8 mouse cellular contexts compared by ENCODE assay signal in the genomic region with DNA sequence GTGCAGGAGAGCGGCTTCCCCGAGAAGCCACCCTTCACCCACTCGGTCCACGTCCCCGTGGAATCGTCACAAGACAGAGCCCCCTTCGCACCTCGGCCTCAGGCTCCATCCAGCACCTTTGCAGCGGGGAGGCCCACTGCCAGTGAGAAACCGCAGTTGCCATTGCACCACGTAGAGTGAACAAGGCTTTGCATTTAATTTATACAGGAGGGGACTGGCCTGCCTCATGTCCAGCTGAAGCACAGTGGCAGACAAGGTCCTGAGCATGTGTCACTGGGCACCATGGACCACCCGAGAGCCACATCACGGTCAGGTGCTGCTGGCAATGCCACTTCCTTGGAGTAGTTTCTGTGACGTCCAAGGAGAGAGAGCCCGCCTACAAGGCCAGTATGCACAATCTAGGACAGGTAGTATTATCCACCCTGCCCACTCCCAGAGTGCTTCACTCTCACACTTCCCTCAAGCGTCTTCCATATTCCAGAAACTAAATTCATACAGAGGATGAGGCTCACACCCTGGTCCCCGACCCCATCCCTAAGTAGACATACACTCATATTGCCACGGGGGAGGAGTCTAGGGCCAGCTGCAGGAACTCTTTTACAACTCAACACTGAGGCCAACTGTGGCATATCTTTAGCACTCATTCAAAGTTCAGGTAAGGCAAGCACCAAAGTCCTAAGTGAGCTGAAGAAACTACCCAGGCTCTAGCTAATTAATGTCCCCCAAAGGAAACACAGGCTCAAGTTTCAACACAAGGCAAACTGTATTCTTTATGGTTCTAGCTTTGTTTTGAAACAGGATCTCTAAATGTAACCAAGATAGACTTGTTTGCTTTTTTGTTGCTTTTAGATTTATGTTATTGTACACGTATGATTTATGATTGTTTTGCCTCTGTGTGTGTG.
DNase-seq lines count a peak whose midpoint lies in the region; ATAC-seq and TF ChIP-seq lines count a peak whose summit lies in the region.

No protein-coding gene starts in this region.

- no peak for TF ChIP-seq CTCF in ES-Bruce4 (IDR thresholded peaks at IDR 0.05; ENCODE audit: low read depth, low read length)

- peak overlapping the region; percentile 37 for H3K4me3 ChIP-seq in ES-Bruce4 (ENCODE audit: low read depth, low read length)
- H3K4me3 ChIP-seq in heart, embryonic 14.5 days (ENCODE audit: control insufficient read depth in 1 of 2, insufficient read depth in 1 of 2, low read depth in 1 of 2, low read length in 2 of 2) = peak overlapping the region; percentile 71 to 72
- peak overlapping the region; percentile 59 for H3K4me3 ChIP-seq in liver, embryonic 15.5 days (replicated peaks)
- H3K4me3 ChIP-seq in stomach, embryonic 15.5 days (replicated peaks) = peak overlapping the region; percentile 58

- H3K27ac ChIP-seq in ES-Bruce4 (ENCODE audit: insufficient read depth, low read length) = no peak overlapping the region
- H3K27ac ChIP-seq in heart, embryonic 14.5 days (replicated peaks in 1 of 2; ENCODE audit: control insufficient read depth in 1 of 2, insufficient read depth in 1 of 2, low read depth in 2 of 2, low read length in 2 of 2) = peak overlapping the region; percentile 91 to 98
- H3K27ac ChIP-seq in liver, embryonic 15.5 days (replicated peaks) = peak overlapping the region; percentile 76; the same call in 1 of the 2 replicates
- peak overlapping the region; percentile 96 for H3K27ac ChIP-seq in stomach, embryonic 15.5 days

- peaks cover 8% of the 10 kb centered on the region for H3K4me1 ChIP-seq in ES-Bruce4 (ENCODE audit: control insufficient read depth, insufficient read depth, low read length)
- peaks cover 55 to 77% of the 10 kb centered on the region in 2 experiments for H3K4me1 ChIP-seq in heart, embryonic 14.5 days (ENCODE audit: control insufficient read depth in 2 of 2, insufficient read depth in 2 of 2, low read length in 2 of 2)
- peaks cover 14% of the 10 kb centered on the region for H3K4me1 ChIP-seq in liver, embryonic 15.5 days (replicated peaks)
- H3K4me1 ChIP-seq in stomach, embryonic 15.5 days = peaks cover 44% of the 10 kb centered on the region

- WGBS in heart, embryonic 14.5 days = 17% methylated on average over 19 of the region's 19 CpGs
- WGBS in liver, embryonic 15.5 days (ENCODE audit: insufficient replicate concordance) = 14% methylated on average over 19 of the region's 19 CpGs
- 10% methylated on average over 19 of the region's 19 CpGs for WGBS in stomach, embryonic 15.5 days

- no peak for TF ChIP-seq POLR2A in ES-Bruce4 (IDR thresholded peaks at IDR 0.05; ENCODE audit: insufficient read depth, low read length)

- H3K9ac ChIP-seq in ES-Bruce4 (ENCODE audit: low read depth, poor library complexity, severe bottlenecking) = peak overlapping the region; percentile 84
- peak overlapping the region; percentile 91 for H3K9ac ChIP-seq in heart, embryonic 14.5 days (ENCODE audit: low read length)
- peak overlapping the region; percentile 42 for H3K9ac ChIP-seq in liver, embryonic 15.5 days
- H3K9ac ChIP-seq in stomach, embryonic 15.5 days = peak overlapping the region; percentile 53

- TF ChIP-seq EP300 in ES-Bruce4 (IDR thresholded peaks at IDR 0.05; ENCODE audit: insufficient read depth, low read depth, low read length) = no peak

- peak; percentile 28 for DNase-seq in kidney, adult 11 months
- DNase-seq in kidney, adult 8-10 months = no peak
- no peak for DNase-seq in gastrocnemius, postnatal 4 days (ENCODE audit: low spot score in 2 of 2)
- no peak for DNase-seq in right cerebral cortex, postnatal 4 days

- H3K27me3 ChIP-seq in ES-Bruce4 (ENCODE audit: control insufficient read depth, insufficient read depth, low read length, poor library complexity, severe bottlenecking) = no peaks in the 10 kb centered on the region
- no peaks in the 10 kb centered on the region for H3K27me3 ChIP-seq in heart, embryonic 14.5 days (ENCODE audit: control insufficient read depth, insufficient read depth, low read length)
- H3K27me3 ChIP-seq in liver, embryonic 15.5 days = peaks cover 34% of the 10 kb centered on the region
- no peaks in the 10 kb centered on the region for H3K27me3 ChIP-seq in stomach, embryonic 15.5 days (replicated peaks)

- H3K4me2 ChIP-seq in heart, embryonic 14.5 days (ENCODE audit: low read length) = peak overlapping the region; percentile 69
- H3K4me2 ChIP-seq in liver, embryonic 15.5 days = peak overlapping the region; percentile 65
- H3K4me2 ChIP-seq in stomach, embryonic 15.5 days = peak overlapping the region; percentile 79

- no peak for ATAC-seq in heart, embryonic 14.5 days (ENCODE audit: insufficient number of reproducible peaks, insufficient read depth, low FRiP score, low read depth)
- ATAC-seq in liver, embryonic 15.5 days (ENCODE audit: insufficient read depth) = no peak; the same call in 1 of the 2 replicates
- no peak; the same call in 1 of the 2 replicates for ATAC-seq in stomach, embryonic 15.5 days (ENCODE audit: insufficient read depth, low FRiP score, low read depth)

- H3K36me3 ChIP-seq in ES-Bruce4 (ENCODE audit: control insufficient read depth, insufficient read depth, low read length, poor library complexity, severe bottlenecking) = no peaks in the 10 kb centered on the region
- no peaks in the 10 kb centered on the region for H3K36me3 ChIP-seq in heart, embryonic 14.5 days (ENCODE audit: control insufficient read depth, insufficient read depth, low read length)
- H3K36me3 ChIP-seq in liver, embryonic 15.5 days (replicated peaks) = no peaks in the 10 kb centered on the region
- no peaks in the 10 kb centered on the region for H3K36me3 ChIP-seq in stomach, embryonic 15.5 days

- H3K9me3 ChIP-seq in ES-Bruce4 (replicated peaks; ENCODE audit: control insufficient read depth, insufficient read depth, low read length, poor library complexity, severe bottlenecking) = no peaks in the 10 kb centered on the region
- no peaks in the 10 kb centered on the region for H3K9me3 ChIP-seq in heart, embryonic 14.5 days (ENCODE audit: control insufficient read depth, low read length)
- no peaks in the 10 kb centered on the region for H3K9me3 ChIP-seq in liver, embryonic 15.5 days (replicated peaks)
- H3K9me3 ChIP-seq in stomach, embryonic 15.5 days = no peaks in the 10 kb centered on the region
